Mouse (Mus musculus) heart, postnatal 10 days (tissue): ENCODE data around the gene Gtf2a2. TPM values are rescaled to one million over a fixed set of nuclear protein-coding genes. Genes with fewer than 3 reads are reported as not detected.
"Not testable (repeated sequence)": the region's sequence is repeated elsewhere in the genome, so short reads cannot be mapped to it uniquely, and the experiment has no call there.

Experiments used
- DNase-seq, 2 experiments: peaks; one replicate each; pipeline ENCODE4 v3.0.0; 2021
- intact Hi-C: fragments of 180-260 bp; cut with DNase I; formaldehyde crosslinking; loops from one replicate; pipeline ENCODE4 v1.15.1; 2025
- total RNA-seq, 2 experiments: library from RNA; stranded (reverse); gene quantifications; 2 replicates each; pipeline ENCODE4 v1.2.3; 2021

Gene Gtf2a2
- total RNA-seq, 2 experiments from 2014 or later: 73.3 to 77.8 TPM

- DNase-seq: no peak
- intact Hi-C loops: loop anchor here (5.0 kb wide), 1 partner anchor 377 kb away; no protein-coding TSS in a partner anchor
Measured at GRCm38 (mm10) chr9:70015632-70016031, 3.3 kb downstream of the Gtf2a2 start.

- DNase-seq: no peak
- intact Hi-C loops: loop anchor here (1.0 to 5.0 kb wide), 2 partner anchors 62 to 373 kb away; no protein-coding TSS in a partner anchor
Measured at GRCm38 (mm10) chr9:70018879-70019278, 6.5 kb downstream of the Gtf2a2 start.

DNA sequence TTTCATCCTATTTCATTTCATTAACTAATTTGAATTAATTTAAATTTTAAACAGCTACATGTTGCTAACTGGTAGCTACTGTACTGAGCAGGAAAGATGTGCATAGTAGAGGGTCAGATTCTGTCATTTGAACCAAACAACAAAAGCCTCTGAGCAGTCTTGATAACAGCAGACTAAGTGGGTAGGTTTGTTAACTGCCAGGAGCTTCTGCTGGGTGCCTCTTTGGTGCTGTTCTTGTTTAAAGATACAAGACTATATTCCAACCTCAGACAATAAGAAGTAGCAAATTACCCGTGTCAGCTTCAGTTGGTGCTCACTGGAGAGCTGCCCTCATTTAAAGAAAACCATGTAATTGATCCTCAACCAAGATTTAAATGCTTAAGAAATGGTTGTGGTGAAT lies 9.3 kb downstream of the Gtf2a2 start:
- no peak for DNase-seq
- intact Hi-C loops: no loop called here

- intact Hi-C loops: no loop called here
- DNase-seq: peak; percentile 43 to 49
Measured at GRCm38 (mm10) chr9:70022083-70022482, 9.7 kb downstream of the Gtf2a2 start.

DNA sequence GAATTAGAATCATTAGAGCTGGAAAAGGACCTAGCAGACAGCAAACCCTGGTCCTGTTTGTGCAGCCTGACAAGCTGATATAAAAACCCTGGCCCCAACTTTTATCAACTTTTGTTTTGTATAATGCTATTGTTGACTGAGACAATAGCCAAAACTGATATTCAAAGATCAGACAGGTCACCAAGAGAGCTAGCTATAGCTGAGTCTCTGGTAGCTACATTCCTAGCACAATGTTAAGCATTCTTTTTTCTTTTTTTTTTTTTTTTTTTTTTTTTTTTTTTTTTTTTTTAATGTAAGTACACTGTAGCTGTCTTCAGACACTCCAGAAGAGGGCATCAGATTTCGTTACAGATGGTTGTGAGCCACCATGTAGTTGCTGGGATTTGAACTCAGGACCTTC lies 11.3 kb downstream of the Gtf2a2 start:
- DNase-seq, intact Hi-C loops: not testable (repeated sequence)

DNA sequence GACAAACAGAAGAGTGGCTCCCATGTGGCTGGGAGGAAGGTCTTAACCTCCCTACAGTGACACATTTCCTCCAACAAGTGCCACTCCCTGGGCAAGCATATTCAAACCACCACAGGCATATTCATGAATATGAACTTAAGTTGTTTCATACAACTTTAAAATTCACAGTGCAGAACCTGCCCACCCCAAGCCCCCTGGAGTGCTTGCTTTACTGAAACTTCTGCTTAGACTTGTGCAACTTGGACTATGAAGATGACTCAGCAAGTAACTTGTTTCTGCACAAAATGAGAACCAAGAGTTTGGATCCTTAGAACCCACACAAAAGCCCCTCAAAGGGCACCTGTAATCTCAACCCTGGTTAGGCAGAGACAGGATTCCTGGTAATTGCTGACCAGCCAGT lies 12.3 kb downstream of the Gtf2a2 start:
- no peak for DNase-seq
- intact Hi-C loops: no loop called here

DNA sequence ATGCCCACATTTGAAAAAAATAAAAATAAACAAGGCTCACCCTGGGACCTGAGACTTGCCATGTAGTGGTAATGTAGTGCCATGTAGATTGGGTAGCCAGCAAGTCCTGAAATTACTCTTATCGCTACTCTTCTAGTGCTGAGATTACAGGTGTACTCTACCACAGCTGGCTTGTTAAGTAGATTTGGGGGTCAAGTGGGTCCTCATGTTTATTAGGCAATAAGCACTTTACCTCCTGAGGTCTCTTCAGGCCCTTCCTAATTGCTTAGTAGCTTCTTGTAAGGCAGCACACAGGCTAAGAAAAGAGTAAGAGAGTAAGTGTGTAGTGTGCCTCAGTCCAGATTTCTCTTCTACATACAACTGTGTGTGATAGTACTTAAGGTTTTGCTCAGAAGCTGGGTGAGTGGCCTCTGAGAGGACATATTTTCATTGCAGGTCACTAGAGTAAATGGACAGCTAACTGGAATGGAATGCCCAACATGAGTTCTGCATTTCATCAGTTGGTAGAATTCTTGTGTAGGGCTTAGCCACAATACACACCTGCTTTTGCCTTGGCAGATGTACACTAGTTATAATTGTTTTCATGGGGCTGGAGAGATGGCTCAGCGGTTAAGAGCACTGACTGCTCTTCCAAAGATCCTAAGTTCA lies 13.1 kb downstream of the Gtf2a2 start:
- no peak for DNase-seq
- intact Hi-C loops: no loop called here

GRCm38 (mm10) chr9:70032167-70032566 lies 19.8 kb downstream of the Gtf2a2 start:
- DNase-seq: no peak
- intact Hi-C loops: no loop called here

- no peak for DNase-seq
- intact Hi-C loops: no loop called here
Measured at GRCm38 (mm10) chr9:70033056-70033455, 20.7 kb downstream of the Gtf2a2 start.

- intact Hi-C loops: no loop called here
Measured at GRCm38 (mm10) chr9:70034702-70035101, 22.4 kb downstream of the Gtf2a2 start.

GRCm38 (mm10) chr9:70036646-70037045 lies 24.3 kb downstream of the Gtf2a2 start:
- no peak for DNase-seq
- intact Hi-C loops: no loop called here

More at GRCm38 (mm10) chr9:70034702-70035101, 22.4 kb downstream of the Gtf2a2 start:
- no peak for DNase-seq

- DNase-seq: no peak
- intact Hi-C loops: no loop called here
Measured at GRCm38 (mm10) chr9:70037988-70038387, 25.6 kb downstream of the Gtf2a2 start, which contains the start of gene Gcnt3. Gcnt3 (minus strand) TSS chr9:70038088.

DNA sequence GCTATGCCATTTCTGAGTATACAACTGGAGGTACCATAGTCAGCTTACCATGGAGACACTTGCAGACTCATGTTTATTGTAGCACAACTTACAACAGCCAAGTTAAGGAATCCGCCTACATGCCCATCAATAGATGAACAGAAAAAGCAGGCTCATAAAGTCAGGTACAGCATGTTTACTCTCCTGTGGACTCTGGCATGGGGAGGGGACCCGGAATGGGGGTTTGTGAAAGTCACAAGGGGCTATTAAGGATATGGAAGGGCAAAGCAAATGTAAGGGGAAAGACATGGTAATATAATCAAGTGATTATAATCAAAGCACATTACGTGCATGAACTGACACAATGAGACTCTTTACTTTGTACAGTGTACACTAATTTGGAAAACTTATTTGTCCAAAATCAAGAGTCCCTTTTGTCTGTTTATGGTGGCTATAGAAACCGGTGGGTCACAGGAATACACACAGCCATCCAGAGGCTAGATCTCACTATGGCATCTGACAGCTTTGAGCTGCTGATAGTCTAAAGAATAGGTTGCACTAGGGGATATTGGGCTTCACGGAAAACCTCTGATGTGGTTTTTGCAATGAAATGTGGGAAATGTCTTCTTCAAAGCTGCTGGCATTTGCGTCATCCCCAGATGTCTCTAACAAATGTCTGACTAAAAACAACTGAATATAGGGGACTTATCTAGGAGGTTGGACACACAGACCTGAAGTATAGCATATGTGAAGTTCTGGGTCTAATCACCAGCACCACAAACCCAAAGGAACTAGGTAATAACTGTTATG lies 27.4 kb downstream of the Gtf2a2 start:
- DNase-seq: no peak
- intact Hi-C loops: no loop called here

GRCm38 (mm10) chr9:70040570-70040969 lies 28.2 kb downstream of the Gtf2a2 start:
- intact Hi-C loops: no loop called here
- no peak for DNase-seq

GRCm38 (mm10) chr9:70042137-70042536 lies 29.8 kb downstream of the Gtf2a2 start:
- no peak for DNase-seq
- intact Hi-C loops: no loop called here

DNA sequence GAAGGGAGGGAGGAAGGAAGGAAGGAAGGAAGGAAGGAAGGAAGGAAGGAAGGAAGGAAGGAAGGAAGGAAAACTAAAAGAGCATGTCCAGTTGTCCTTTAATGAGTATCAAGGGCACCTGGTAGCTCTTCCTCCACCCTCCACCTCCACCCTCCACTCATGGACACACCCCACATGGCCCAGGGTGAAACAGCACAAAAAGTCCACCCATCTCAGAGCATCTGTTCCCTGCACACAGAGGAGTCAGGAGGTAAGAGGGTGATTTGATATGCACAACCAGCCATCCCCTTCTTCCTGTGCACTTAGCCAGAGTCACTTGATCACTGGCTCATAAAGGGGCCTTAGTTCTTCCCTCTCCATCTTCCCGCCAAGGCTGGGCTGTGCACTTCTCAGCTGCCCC lies 30.6 kb downstream of the Gtf2a2 start:
- intact Hi-C loops: no loop called here
- no peak for DNase-seq

DNA sequence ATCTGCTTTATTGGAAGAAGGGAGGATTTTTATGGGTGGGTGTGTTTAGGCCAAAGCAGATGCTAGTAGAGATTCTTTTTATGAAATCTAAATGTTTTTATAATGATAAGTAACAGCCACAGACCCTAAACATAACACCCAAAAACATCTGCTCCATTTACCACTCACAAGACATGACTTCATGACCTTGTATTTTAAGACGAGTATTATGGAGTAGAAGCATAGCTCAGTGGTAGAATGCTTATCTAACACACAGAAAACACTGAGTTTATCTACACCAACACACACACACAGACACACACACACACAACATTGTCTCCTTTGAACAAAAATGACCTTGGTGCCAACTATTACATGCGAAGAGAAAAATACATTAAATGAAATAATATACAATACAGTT lies 32.5 kb downstream of the Gtf2a2 start:
- intact Hi-C loops: no loop called here
- no peak for DNase-seq

DNA sequence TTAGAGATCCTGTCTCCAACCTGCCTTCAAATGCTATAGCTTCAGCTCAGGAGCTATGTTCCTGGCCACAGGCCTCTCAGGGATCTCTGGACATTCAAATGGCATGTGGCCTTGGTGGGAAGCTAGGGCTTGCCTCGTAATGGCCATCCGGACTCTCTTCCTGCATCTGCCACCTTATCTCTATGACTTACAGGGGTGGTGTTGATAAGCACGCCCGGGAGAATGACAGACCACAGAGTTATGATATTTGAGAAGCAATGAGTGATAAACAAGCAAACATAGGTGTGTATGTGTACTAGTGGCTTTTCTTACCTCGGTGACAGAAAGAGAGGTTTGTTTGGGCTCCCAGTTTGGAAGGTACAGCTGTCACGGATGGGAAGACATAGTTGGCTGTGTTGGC lies 33.9 kb downstream of the Gtf2a2 start:
- intact Hi-C loops: no loop called here
- DNase-seq: no peak

GRCm38 (mm10) chr9:70047839-70048238 lies 35.5 kb downstream of the Gtf2a2 start:
- intact Hi-C loops: no loop called here
- no peak for DNase-seq

DNA sequence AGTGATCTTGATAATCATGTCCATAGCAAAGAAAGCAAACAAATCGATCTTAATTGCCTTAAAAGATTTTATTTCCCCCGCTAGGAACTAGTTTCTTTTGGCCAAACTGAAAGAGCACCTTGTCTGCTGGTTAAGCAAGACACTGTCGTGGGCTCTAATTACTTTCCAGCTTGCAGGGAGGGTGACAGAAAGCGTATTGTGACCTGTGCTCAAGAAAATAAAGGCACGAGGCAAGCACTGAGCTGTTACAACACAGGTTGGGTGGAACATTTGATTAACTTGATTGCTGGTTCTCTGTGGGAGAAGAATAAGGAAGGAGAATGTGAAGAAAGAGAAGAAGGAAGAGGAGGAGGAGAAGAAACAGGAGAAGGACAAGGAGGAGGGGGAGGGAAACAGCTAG lies 35.9 kb downstream of the Gtf2a2 start:
- intact Hi-C loops: no loop called here

DNA sequence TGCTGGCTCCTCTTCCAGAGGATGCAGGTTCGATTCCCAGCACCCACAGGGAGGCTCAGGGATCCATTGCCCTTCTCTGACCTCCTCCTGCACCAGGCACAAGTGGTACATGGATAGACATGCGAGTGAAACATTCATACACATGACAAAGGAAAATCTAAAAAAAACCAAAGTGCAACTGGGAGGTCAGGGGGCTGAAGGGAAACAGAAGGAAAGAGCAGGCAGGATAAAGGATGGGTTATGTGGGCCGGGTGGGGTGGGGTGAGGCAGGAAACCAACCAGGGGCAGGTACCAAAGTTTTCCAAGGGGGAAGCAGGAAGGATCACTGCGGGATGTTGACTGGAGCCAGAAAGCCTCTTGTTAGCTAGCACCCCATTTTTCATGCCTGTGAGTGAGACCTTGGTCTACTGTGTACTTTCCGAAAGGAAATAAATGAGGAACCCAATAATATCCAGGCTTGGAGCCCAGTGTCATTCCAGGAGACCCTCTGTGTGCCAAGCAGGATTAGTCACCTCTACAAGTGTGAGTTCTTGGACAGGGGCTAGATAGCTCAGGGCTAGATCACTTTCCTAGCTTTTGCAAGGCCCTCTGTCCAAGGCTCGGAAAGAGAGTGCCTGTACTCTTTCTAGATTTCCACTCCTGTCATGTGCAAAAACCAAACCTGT lies 36.5 kb downstream of the Gtf2a2 start:
- intact Hi-C loops: no loop called here
- peak; percentile 64 to 71 for DNase-seq

More for the DNA sequence above, 35.9 kb downstream of the Gtf2a2 start:
- DNase-seq: no peak

DNA sequence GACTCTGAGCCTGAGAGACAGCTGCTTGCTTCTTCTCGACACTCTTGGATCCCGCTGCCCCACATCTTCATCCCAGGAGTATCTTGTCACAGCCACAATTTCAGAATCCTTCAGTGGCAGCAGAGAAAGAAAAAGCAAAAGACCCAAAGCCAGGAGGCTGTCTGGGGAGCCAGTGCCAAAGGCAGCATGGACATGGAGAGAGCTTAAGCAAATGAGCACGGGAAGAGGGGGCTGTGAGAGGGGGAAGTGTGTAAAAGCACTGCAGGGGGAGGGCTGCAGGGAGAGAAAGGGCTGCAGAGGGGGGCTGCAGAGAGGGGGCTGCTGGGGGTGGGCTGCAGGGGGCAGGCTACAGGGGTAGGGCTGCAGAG lies 37.0 kb downstream of the Gtf2a2 start:
- intact Hi-C loops: no loop called here
- peak in 1 of 2 experiments; percentile 23 for DNase-seq
